Mouse (Mus musculus) embryonic fibroblast, embryonic 13.5 days (primary cell): ENCODE measurements around the gene Glis2.

Experiments used
- CTCF ChIP-seq: IDR thresholded peaks from 2 replicates; pipeline ENCODE4 v1.5.1; 2011; ENCODE audit warnings: mild to moderate bottlenecking, control low read depth, low read length, moderate library complexity, borderline replicate concordance; ENCODE audit not compliant: insufficient read depth
- POLR2A ChIP-seq: IDR thresholded peaks from 2 replicates; pipeline ENCODE4 v1.6.1; 2011; ENCODE audit warnings: low read depth, mild to moderate bottlenecking, control low read depth, low read length, moderate library complexity

GRCm38 (mm10) chr16:4616829-4617228, 22.3 kb downstream of the Glis2 start:
- TF ChIP-seq CTCF (no peak), POLR2A (no peak)
